Mouse (Mus musculus) A20 (cell line): Measurements from ENCODE around the gene Clstn1.

Experiments used
- DNase-seq: peaks from one replicate; pipeline ENCODE4 v3.0.0-alpha.2; 2011; ENCODE audit warnings: low read depth, low spot score

Clstn1 gene

DNA sequence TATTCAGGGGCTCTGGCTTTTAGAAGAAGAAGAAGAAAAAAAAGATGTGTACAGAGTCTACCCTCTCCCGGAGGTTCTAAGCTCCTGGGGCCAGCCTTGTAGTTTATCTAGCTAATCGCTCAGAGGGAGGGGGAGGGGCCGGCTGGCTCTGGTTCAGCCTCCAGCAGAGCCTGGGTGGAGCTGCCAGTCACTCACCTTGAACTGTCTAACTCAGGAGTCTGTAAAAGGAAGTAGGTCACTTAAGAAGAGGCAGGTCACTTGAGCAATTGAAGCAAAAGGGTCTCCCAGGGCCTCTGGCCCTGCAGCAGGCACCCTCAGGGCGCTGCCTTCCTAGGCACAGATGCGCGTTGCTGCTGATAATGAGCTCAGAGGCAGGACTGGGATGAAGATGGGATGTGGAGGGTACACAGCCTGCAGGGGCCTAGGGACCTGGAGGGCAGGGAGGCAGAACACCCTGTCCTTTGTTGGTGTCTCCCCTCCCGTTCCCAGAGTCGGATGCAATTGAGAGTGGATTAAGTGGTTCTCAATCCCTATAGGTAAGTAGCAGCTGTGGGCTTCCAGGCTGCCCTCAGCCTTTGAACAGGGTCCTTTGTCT is 18.7 kb upstream of the Clstn1 start:
- no peak for DNase-seq

DNA sequence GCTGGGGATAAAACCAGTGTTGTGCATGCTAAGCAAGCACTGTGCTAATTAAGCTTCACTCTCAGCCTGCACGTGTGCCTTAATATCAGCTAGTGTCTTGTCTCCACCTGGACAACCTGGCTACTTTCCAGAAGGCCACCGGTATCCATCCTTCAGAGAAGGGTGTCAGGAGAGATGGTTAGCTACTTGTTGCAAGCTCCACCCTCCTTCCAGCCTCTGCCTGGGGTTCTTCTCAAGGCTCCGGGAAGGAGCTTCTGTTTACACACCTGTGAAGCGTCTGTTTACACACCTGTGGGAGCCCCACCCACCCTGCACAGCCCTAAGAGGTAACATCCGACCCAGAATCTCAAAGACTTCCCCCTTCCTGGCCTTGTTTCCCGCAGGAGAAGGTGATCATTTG is 17.6 kb upstream of the Clstn1 start:
- DNase-seq: no peak

GRCm38 (mm10) chr4:149569781-149570497 is 16.3 kb upstream of the Clstn1 start:
- DNase-seq: no peak

DNA sequence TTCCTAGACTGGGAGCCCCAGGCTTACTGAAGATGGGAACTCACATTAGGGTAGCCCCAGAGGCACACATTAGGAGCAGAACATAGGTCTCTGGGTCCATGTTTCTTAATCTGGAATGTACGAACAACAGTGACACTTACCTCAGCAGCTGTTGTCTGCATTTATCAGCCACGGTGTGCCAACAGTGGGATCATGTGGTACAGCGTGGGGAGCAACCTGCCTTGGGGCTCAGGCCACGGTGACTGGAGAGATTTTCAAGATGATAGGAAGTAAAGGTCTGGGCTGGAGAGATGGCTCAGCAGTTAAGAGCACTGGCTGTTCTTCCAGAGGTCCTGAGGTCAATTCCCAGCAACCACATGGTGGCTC is 15.8 kb upstream of the Clstn1 start:
- no peak for DNase-seq

DNA sequence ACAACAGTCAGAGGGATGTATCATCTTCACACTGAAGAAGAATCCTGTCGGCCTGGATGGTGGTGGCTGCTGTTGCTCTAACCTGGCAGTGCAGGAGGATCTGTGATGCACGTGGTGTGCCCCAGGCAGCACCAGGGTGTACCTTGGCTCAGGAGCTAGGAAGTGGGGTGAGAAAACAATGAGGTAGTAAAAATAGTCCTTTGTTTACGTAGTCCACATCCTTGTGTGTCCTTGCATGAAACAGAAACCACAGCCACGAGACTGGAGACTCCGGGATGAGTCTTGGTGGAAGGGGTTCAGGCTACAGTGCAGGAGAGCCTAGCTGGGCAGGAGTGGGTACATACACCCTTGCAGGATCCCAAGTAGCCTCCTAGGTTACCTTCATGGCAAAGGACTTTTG is 15.1 kb upstream of the Clstn1 start:
- no peak for DNase-seq

- DNase-seq: no peak
Observed at GRCm38 (mm10) chr4:149571651-149572149, 14.6 kb upstream of the Clstn1 start.

DNA sequence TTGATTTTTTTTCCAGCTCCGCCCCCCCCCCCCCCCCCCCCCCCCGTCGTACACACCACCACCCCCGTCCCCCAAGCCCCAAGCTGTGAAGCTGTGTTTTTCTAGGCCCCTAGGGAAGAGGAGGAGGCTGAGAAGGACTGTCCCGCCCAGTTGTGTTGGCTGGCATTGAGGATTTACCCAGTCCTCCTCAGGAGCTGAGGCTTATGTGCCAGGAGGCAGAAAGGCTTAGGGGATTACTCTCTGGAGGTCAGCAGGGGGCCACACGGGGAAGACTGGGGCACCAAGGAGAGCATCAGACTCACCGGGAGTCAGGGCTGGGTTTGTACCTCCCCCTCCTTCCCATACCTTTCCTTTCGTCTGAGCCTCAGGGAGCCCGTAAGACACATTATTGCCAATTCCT is 13.8 kb upstream of the Clstn1 start:
- no peak for DNase-seq

GRCm38 (mm10) chr4:149572851-149573250 is 13.4 kb upstream of the Clstn1 start:
- no peak for DNase-seq

GRCm38 (mm10) chr4:149574391-149574821 is 11.9 kb upstream of the Clstn1 start:
- no peak for DNase-seq

- no peak for DNase-seq
Observed at GRCm38 (mm10) chr4:149576061-149576460, 10.2 kb upstream of the Clstn1 start.

DNA sequence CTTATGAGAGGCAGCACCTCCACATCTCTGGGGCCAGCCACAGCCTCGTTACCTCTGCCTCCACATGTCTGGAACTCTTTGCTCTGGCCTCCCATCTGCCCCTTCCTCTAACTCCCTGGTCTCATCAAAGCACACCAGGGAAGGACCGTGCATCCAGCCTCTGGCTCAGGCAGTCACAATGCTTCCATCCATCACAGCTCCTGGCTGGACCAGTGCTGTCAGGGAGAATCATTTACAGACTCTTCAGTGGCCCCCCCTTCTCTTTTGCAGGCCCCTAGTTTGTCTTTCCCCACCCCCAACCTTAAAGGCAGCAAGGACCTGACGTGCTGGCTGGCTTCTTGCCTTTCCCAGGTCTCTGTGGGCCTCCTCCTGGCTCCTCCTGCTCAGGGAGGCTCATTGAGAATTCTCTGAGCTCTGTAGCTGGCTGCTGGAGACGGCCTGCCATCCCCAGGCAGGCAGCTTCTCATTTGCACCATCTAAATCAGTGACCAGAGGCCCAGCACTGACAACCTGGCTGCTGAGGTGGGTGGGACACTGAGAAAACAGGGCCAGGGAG is 9.2 kb upstream of the Clstn1 start:
- DNase-seq: no peak

DNA sequence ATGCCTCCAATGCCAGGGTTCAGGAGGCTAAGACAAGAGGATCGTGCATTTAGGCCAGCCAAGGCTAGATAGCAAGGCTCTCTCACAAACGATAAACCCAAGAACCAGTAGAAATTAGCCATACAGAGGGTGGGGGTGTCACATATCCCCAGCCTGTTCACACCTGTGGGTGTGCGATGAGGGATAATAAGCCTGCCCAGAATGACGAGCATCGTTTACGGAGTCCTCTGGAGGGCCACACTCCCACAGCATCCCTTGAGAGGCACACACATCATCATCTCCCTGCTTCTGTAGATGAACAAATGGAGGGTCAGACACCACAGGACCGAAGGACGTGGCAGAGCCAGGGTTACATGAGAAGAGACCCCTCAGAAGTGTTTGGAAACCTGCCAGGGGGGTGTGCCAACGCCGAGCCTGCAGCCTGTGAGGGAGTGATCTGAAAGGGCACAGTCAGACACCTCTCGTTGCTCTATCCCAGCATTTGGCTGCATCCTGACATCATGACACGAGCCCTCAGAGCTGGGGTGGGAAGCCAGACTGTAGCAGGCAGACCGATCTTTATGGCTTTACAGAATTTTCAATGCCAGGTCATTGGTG is 8.1 kb upstream of the Clstn1 start:
- DNase-seq: no peak

DNA sequence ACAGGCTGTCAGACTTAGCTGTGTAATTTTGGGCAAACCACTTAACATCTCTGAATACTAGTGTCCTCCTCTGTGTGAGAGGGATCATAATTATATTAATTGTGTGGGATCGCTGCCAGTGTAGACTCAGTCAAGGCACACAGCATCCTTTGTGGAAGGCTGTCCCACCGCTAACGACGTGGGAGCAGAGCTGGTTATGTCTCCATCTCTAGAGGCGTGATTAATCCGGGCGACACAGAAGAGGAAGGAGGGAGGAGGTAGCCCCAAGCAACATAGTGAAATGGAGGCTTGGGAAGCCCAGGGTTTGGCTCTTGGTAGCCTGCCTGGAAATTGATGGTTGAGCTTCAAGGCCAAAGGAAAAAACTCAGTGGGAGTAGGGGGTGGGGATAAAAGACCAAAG is 7.4 kb upstream of the Clstn1 start:
- DNase-seq: no peak

GRCm38 (mm10) chr4:149585236-149585635 is 1.0 kb upstream of the Clstn1 start:
- DNase-seq: no peak

GRCm38 (mm10) chr4:149586783-149587595 is 721 bp downstream of the Clstn1 start:
- DNase-seq: peak; percentile 45

- no peak for DNase-seq
Observed at GRCm38 (mm10) chr4:149587596-149588168, 1.4 kb downstream of the Clstn1 start.

DNA sequence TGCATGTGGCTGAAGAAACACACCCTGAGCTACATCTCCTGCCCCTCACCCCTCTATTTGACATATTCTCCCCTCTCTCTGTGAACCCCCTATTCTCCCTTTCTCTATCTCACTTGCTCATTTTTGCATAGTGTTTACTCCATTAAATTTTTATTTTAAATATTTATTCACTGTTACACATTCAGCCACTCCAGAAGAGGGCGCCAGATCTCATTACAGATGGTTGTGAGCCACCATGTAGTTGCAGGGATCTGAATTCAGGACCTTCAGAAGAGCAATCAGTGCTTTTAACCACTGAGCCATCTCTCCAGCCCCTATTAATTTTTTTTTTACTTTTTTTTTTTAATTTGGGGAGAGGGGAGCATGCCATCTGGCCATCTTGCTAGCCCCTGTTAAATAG is 3.9 kb downstream of the Clstn1 start:
- peak; percentile 22 for DNase-seq

DNA sequence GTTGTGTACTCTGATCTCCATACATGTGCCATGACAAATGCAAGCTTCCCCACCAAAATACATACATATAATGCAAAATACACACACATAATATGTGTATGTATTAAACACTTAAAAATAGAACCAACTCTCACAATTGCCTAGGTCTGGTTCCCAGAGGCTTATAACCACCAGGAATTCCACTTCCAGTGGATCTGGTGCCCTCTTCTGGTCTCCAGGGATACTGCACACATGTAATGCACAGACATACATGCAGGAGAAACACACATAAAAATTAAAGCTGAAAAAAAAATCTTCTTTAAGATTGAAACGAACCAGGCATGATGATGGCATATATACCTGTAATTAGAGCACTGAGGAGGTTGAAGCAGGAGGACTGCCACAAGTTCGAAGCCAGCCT is 5.2 kb downstream of the Clstn1 start:
- no peak for DNase-seq

DNA sequence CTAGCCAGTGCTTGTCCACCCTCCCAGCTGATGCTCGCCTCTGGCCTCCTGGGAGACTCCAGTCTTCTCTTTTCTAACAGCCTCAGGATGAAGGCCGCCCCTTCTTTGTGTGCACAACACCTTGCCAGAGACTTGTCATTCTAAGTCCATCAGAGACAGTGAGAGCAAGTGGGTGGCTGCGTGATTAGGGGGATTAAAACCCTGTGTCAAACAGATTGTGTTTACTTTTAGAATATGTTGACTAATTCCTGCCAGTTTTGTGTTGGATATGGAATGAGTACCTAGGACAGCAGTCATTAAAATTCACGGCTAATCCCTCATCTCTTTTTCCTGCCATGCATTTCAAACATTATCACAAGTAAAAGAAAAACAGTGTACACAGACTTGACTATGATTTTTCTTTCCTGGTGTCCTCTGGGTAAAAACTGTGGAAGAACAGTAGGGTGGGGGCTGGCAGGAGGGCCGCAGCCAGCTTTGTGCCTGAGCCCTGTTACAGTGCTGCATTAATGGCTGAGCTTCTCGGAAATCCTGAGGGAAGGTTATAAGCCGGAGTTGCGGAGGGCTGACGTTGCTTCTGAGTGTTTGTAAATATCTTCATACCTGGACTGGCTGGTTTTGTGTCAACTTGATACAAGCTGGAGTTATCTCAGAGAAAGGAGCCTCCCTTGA is 8.8 kb downstream of the Clstn1 start:
- DNase-seq: no peak

DNA sequence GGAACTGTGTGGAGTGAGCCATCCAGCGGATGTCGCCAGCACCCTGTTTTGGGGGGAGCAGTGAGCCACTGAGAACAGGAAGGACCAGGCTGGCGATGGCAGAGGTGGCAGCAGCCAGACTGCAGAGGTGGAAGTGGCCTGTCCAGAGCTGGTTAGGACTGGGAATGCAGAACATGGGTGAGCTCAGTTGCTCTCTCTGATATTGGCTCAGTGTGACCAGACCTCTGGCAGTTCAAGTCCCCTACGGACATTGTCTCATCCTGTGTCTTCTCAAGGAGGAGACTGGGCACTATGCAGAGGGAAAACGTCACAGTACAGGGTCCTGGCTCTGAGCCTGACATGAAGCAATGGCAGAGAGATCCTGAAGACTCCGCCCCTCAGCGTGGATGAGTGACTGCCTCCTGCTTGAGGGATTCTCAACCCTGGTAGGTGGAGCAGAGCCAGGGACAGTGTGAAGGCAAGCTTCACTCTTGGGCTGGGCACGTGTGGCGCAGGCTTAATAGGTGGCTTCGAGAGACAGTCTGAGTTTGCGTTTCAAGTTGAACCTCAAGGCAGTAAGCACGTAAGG is 11.5 kb downstream of the Clstn1 start:
- DNase-seq: no peak

DNA sequence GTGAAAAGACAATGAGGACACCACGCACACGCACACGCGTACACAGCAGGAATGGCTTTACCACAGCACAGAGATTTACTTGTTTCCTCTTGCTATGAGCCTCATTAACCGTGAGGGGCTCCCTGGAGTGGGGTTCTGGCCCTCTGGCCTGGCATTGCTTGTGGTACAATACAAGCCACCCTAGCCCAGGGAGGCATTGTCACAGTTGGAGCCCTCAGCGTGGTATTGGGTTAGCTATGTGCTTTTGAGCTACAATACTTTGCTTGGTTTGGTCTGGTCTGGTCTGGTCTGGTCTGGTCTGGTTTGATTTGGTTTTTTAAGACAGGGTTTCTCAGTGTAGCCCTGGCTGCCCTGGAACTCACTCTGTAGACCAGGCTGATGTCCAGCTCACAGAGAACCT is 13.3 kb downstream of the Clstn1 start:
- DNase-seq: no peak
